ENCODE assay signal across 8 mouse cellular contexts in genomic region chr6:86525646-86526031, GRCm38 (mm10). TPM values are rescaled to one million over a fixed set of nuclear protein-coding genes. Genes with fewer than 3 reads are reported as not detected.
DNase-seq lines count a peak whose midpoint lies in the region; ATAC-seq and TF ChIP-seq lines count a peak whose summit lies in the region.

No protein-coding gene starts in this region.

- H3ac ChIP-seq in C2C12 (ENCODE audit: control insufficient read depth, insufficient read length, low read depth): peak overlapping the region; percentile 100

- peaks cover 49% of the 10 kb centered on the region for H3K79me2 ChIP-seq in C2C12 (ENCODE audit: control insufficient read depth, insufficient read depth)

- no peak for TF ChIP-seq CTCF in C2C12 (IDR thresholded peaks at IDR 0.05; ENCODE audit: control insufficient read depth, insufficient read depth, insufficient read length)

- no peaks in the 10 kb centered on the region for H3K27me3 ChIP-seq in C2C12 (ENCODE audit: control insufficient read depth, insufficient read depth, insufficient read length)
- no peaks in the 10 kb centered on the region for H3K27me3 ChIP-seq in heart, embryonic 15.5 days
- H3K27me3 ChIP-seq in midbrain, embryonic 12.5 days: no peaks in the 10 kb centered on the region
- H3K27me3 ChIP-seq in stomach, embryonic 15.5 days (replicated peaks): no peaks in the 10 kb centered on the region

- peak; percentile 24 for ATAC-seq in common myeloid progenitor, adult 5-6 weeks (replicated peaks; ENCODE audit: low read depth, poor library complexity, severe bottlenecking)
- peak; percentile 12 for ATAC-seq in heart, embryonic 15.5 days (replicated peaks; ENCODE audit: insufficient number of reproducible peaks, insufficient read depth, low FRiP score, low read depth)
- ATAC-seq in midbrain, embryonic 12.5 days (ENCODE audit: low FRiP score, low read depth): peak; percentile 21
- peak; percentile 28; the same call in 1 of the 2 replicates for ATAC-seq in stomach, embryonic 15.5 days (ENCODE audit: insufficient read depth, low FRiP score, low read depth)

- H3K27ac ChIP-seq in heart, embryonic 15.5 days: peak overlapping the region; percentile 99
- H3K27ac ChIP-seq in midbrain, embryonic 12.5 days (replicated peaks): peak overlapping the region; percentile 100
- H3K27ac ChIP-seq in stomach, embryonic 15.5 days: peak overlapping the region; percentile 99

- peaks cover 37% of the 10 kb centered on the region for H3K79me3 ChIP-seq in C2C12 (ENCODE audit: low read depth)

- peak overlapping the region; percentile 97 for H3K9ac ChIP-seq in heart, embryonic 15.5 days
- H3K9ac ChIP-seq in midbrain, embryonic 12.5 days (replicated peaks): peak overlapping the region; percentile 98
- H3K9ac ChIP-seq in stomach, embryonic 15.5 days: peak overlapping the region; percentile 89

- peak; percentile 78 for DNase-seq in cerebellum, adult 9-10 months
- DNase-seq in cerebellum, adult 11-12 months: no peak
- peak; percentile 79 to 83 for DNase-seq in layer of hippocampus, postnatal 36 days

- under 1% methylated on average over 36 of the region's 36 CpGs for WGBS in heart, embryonic 15.5 days
- under 1% methylated on average over 34 of the region's 36 CpGs for whole genome bisulfite sequencing in midbrain, embryonic 12.5 days
- under 1% methylated on average over 32 of the region's 36 CpGs for WGBS in stomach, embryonic 15.5 days

- peaks cover 37% of the 10 kb centered on the region for H3K36me3 ChIP-seq in C2C12 (ENCODE audit: control insufficient read depth, insufficient read depth)
- H3K36me3 ChIP-seq in heart, embryonic 15.5 days: 0 out of 2 replicates have a peak, but pooled peaks cover 2% of the 10 kb centered on the region
- H3K36me3 ChIP-seq in midbrain, embryonic 12.5 days: peaks cover 24% of the 10 kb centered on the region
- H3K36me3 ChIP-seq in stomach, embryonic 15.5 days: peaks cover 10% of the 10 kb centered on the region; the same call in 1 of the 2 replicates

- peak overlapping the region; percentile 90 for H3K4me3 ChIP-seq in C2C12 (ENCODE audit: insufficient read depth, poor library complexity, severe bottlenecking)
- peak overlapping the region; percentile 74 for H3K4me3 ChIP-seq in heart, embryonic 15.5 days
- H3K4me3 ChIP-seq in midbrain, embryonic 12.5 days: peak overlapping the region; percentile 97
- H3K4me3 ChIP-seq in stomach, embryonic 15.5 days (replicated peaks): peak overlapping the region; percentile 84

- H3K9me3 ChIP-seq in heart, embryonic 15.5 days (replicated peaks): no peaks in the 10 kb centered on the region
- no peaks in the 10 kb centered on the region for H3K9me3 ChIP-seq in midbrain, embryonic 12.5 days
- H3K9me3 ChIP-seq in stomach, embryonic 15.5 days: no peaks in the 10 kb centered on the region

- H3K4me2 ChIP-seq in heart, embryonic 15.5 days: peak overlapping the region; percentile 71
- peak overlapping the region; percentile 95 for H3K4me2 ChIP-seq in midbrain, embryonic 12.5 days (replicated peaks)
- H3K4me2 ChIP-seq in stomach, embryonic 15.5 days: peak overlapping the region; percentile 61

- H3K4me1 ChIP-seq in heart, embryonic 15.5 days (replicated peaks): peaks cover 25% of the 10 kb centered on the region
- H3K4me1 ChIP-seq in midbrain, embryonic 12.5 days: peaks cover 25% of the 10 kb centered on the region
- H3K4me1 ChIP-seq in stomach, embryonic 15.5 days: peaks cover 7% of the 10 kb centered on the region

TF ChIP-seq in C2C12, 6 proteins besides CTCF, POLR2A, EP300 and RAD21:
- TF ChIP-seq MYOG (IDR thresholded peaks at IDR 0.05; ENCODE audit: control insufficient read depth, extremely low read depth, insufficient read length): no peak
- TF ChIP-seq CEBPB (IDR thresholded peaks at IDR 0.05; ENCODE audit: low read depth): no peak
- TF ChIP-seq MYOD1 (IDR thresholded peaks at IDR 0.05; ENCODE audit: control insufficient read depth, insufficient read length, low read depth): no peak
- no peak for TF ChIP-seq FOSL1 (IDR thresholded peaks at IDR 0.05; ENCODE audit: insufficient read depth, low read length, poor library complexity, severe bottlenecking)
- TF ChIP-seq MAX (IDR thresholded peaks at IDR 0.05): no peak
- no peak for TF ChIP-seq USF1 (IDR thresholded peaks at IDR 0.05; ENCODE audit: low read depth)
TF ChIP-seq in C2C12: peak in this region for 0.

RNA-seq across cellular contexts. Expression of gene Pcbp1, which starts 0.5 kb away (rescaled TPM):
- polyA plus RNA-seq in C2C12 (2012; fragmentation: generic; extraction: Trizol): 453 TPM
- total RNA-seq in common myeloid progenitor, adult 5-6 weeks (2017): 115 and 172 TPM in 2 replicates
- polyA plus RNA-seq in heart, embryonic 15.5 days (2015; fragmentation: Nextera tagmentation; extraction: Ambion mirVana): 313 and 337 TPM in 2 replicates
- 100 to 1,000 TPM; 177 to 186 TPM for total RNA-seq in layer of hippocampus, postnatal 36 days (2021)
- polyA plus RNA-seq in midbrain, embryonic 12.5 days (2016; fragmentation: Nextera tagmentation; extraction: Ambion mirVana): 570 and 583 TPM in 2 replicates
- polyA plus RNA-seq in stomach, embryonic 15.5 days (2015; fragmentation: Nextera tagmentation; extraction: Ambion mirVana): 518 and 529 TPM in 2 replicates
